ENCODE assay signal across 9 mouse cellular contexts in genomic region chr9:44485105-44485515, GRCm38 (mm10). TPM values are rescaled to one million over a fixed set of nuclear protein-coding genes. Genes with fewer than 3 reads are reported as not detected.
A peak's percentile ranks its signal among the peaks of the same experiment; 100 is the strongest.
DNase-seq lines count a peak whose midpoint lies in the region; ATAC-seq and TF ChIP-seq lines count a peak whose summit lies in the region.
"Had no signal": no experiment of that assay in that cellular context is flagged by ENCODE, and none has a peak within 500 bp of the region (broad histone marks: within the 10 kb centered on the region; RNA-seq: fewer than 3 reads in every experiment).

No protein-coding gene starts in this region.

- ATAC-seq in embryonic facial prominence, embryonic 11.5 days (replicated peaks; ENCODE audit: insufficient number of reproducible peaks, low FRiP score, low TSS enrichment, low read depth), result no peak
- ATAC-seq in hindbrain, embryonic 15.5 days (ENCODE audit: low FRiP score, low read depth), result no peak
- no peak for ATAC-seq in liver, postnatal 0 days
- no peak for ATAC-seq in CD4-positive, CD25-positive, alpha-beta regulatory T cell, adult 4 months

- no peaks in the 10 kb centered on the region for H3K36me3 ChIP-seq in embryonic facial prominence, embryonic 11.5 days (replicated peaks; ENCODE audit: control insufficient read depth, insufficient read depth, low read depth, low read length)
- no peaks in the 10 kb centered on the region for H3K36me3 ChIP-seq in hindbrain, embryonic 15.5 days
- H3K36me3 ChIP-seq in liver, postnatal 0 days (replicated peaks; ENCODE audit: insufficient read depth, low read length), result no peaks in the 10 kb centered on the region

- no peak for TF ChIP-seq EP300 in liver, postnatal 0 days (IDR thresholded peaks at IDR 0.05; ENCODE audit: low read depth)

- H3K9ac ChIP-seq in embryonic facial prominence, embryonic 11.5 days (replicated peaks; ENCODE audit: low read length), result peak overlapping the region; percentile 46
- H3K9ac ChIP-seq in hindbrain, embryonic 15.5 days, result peak overlapping the region; percentile 98
- H3K9ac ChIP-seq in liver, postnatal 0 days (replicated peaks), result peak overlapping the region; percentile 23; the same call in 1 of the 2 replicates

- H3K4me3 ChIP-seq in embryonic facial prominence, embryonic 11.5 days (ENCODE audit: low read depth, low read length), result peak overlapping the region; percentile 98
- peak overlapping the region; percentile 97 for H3K4me3 ChIP-seq in hindbrain, embryonic 15.5 days
- H3K4me3 ChIP-seq in liver, postnatal 0 days (ENCODE audit: low read depth, low read length), result peak overlapping the region; percentile 70

- H3K4me1 ChIP-seq in embryonic facial prominence, embryonic 11.5 days (ENCODE audit: control insufficient read depth, insufficient read depth, low read length), result peaks cover 42% of the 10 kb centered on the region
- H3K4me1 ChIP-seq in hindbrain, embryonic 15.5 days (replicated peaks), result peaks cover 80% of the 10 kb centered on the region
- H3K4me1 ChIP-seq in liver, postnatal 0 days (ENCODE audit: insufficient read depth), result peaks cover 50% of the 10 kb centered on the region

- WGBS in embryonic facial prominence, embryonic 11.5 days, result 27% methylated on average over 6 of the region's 6 CpGs
- 37% methylated on average over 6 of the region's 6 CpGs for WGBS in hindbrain, embryonic 15.5 days
- 52% methylated on average over 6 of the region's 6 CpGs for WGBS in liver, postnatal 0 days (ENCODE audit: insufficient replicate concordance)

- TF ChIP-seq CTCF in liver, postnatal 0 days (IDR thresholded peaks at IDR 0.05; ENCODE audit: low read depth), result no peak

- no peak overlapping the region for H3K27ac ChIP-seq in embryonic facial prominence, embryonic 11.5 days (replicated peaks; ENCODE audit: low read depth, low read length)
- H3K27ac ChIP-seq in hindbrain, embryonic 15.5 days (replicated peaks), result no peak overlapping the region
- peak overlapping the region; percentile 97 for H3K27ac ChIP-seq in liver, postnatal 0 days (ENCODE audit: low read depth)

- H3K27me3 ChIP-seq in embryonic facial prominence, embryonic 11.5 days (ENCODE audit: control insufficient read depth, insufficient read depth, low read length), result no peaks in the 10 kb centered on the region
- no peaks in the 10 kb centered on the region for H3K27me3 ChIP-seq in hindbrain, embryonic 15.5 days
- H3K27me3 ChIP-seq in liver, postnatal 0 days (ENCODE audit: insufficient read depth, low read length), result 0 out of 2 replicates have a peak, but pooled peaks cover 3% of the 10 kb centered on the region

- H3K4me2 ChIP-seq in embryonic facial prominence, embryonic 11.5 days (ENCODE audit: low read depth, low read length), result peak overlapping the region; percentile 81
- H3K4me2 ChIP-seq in hindbrain, embryonic 15.5 days, result peak overlapping the region; percentile 81
- H3K4me2 ChIP-seq in liver, postnatal 0 days (ENCODE audit: low read depth, low read length), result peak overlapping the region; percentile 92

- no peaks in the 10 kb centered on the region for H3K9me3 ChIP-seq in embryonic facial prominence, embryonic 11.5 days (replicated peaks; ENCODE audit: control insufficient read depth, low read length)
- H3K9me3 ChIP-seq in hindbrain, embryonic 15.5 days, result no peaks in the 10 kb centered on the region
- no peaks in the 10 kb centered on the region for H3K9me3 ChIP-seq in liver, postnatal 0 days (ENCODE audit: low read length)

- DNase-seq in gastrocnemius, postnatal 10 days, result peak; percentile 12
- no peak for DNase-seq in gastrocnemius, adult 8-10 months (ENCODE audit: low spot score in 2 of 2)
- DNase-seq in embryonic facial prominence, embryonic 11.5 days (ENCODE audit: low spot score), result no peak
- no peak for DNase-seq in liver, postnatal 0 days
- no peak for DNase-seq in frontal cortex, postnatal 36 days (ENCODE audit: low spot score in 2 of 2)
- DNase-seq in right cerebral cortex, postnatal 10 days (ENCODE audit: low spot score in 2 of 2), result no peak

RNA-seq across cellular contexts. Expression of gene Bcl9l, which starts 2.5 kb away (rescaled TPM):
- 10 to 100 TPM; 65.4 to 77.6 TPM for total RNA-seq in gastrocnemius, postnatal 10 days (2021)
- 10 to 100 TPM; 36.4 to 43.8 (median 41.7) TPM for total RNA-seq in gastrocnemius, adult 8-10 months (2022)
- 10.3 and 11.8 TPM in 2 replicates for polyA plus RNA-seq in embryonic facial prominence, embryonic 11.5 days (2014; fragmentation: Nextera tagmentation; extraction: Ambion mirVana)
- 10.7 and 11.9 TPM in 2 replicates for polyA plus RNA-seq in hindbrain, embryonic 15.5 days (2015; fragmentation: Nextera tagmentation; extraction: Ambion mirVana)
- polyA plus RNA-seq in liver, postnatal 0 days (2015; fragmentation: Nextera tagmentation; extraction: Ambion mirVana), result 2.0 and 2.2 TPM in 2 replicates
- polyA plus RNA-seq in CD4-positive, CD25-positive, alpha-beta regulatory T cell, adult 4 months (2017; shearing (Covaris generic)), result 10 to 100 TPM; 13.3 to 17.6 TPM

RNA-seq across cellular contexts. Expression of gene Upk2, which starts 30.3 kb away (rescaled TPM):
- total RNA-seq in gastrocnemius, postnatal 10 days (2021), result under 1 TPM; 0.38 to 0.65 TPM
- under 1 TPM in 2 of 4 experiments, not detected in 2; 0.29 to 0.54 TPM for total RNA-seq in gastrocnemius, adult 8-10 months (2022)
- 0.59 and 1.3 TPM in 2 replicates for polyA plus RNA-seq in embryonic facial prominence, embryonic 11.5 days (2014; fragmentation: Nextera tagmentation; extraction: Ambion mirVana)
- polyA plus RNA-seq in hindbrain, embryonic 15.5 days (2015; fragmentation: Nextera tagmentation; extraction: Ambion mirVana), result not detected in 2 replicates
- not detected in 2 replicates for polyA plus RNA-seq in liver, postnatal 0 days (2015; fragmentation: Nextera tagmentation; extraction: Ambion mirVana)
- polyA plus RNA-seq in CD4-positive, CD25-positive, alpha-beta regulatory T cell, adult 4 months (2017; shearing (Covaris generic)), result not detected
- total RNA-seq: megakaryocyte-erythroid progenitor cell, adult 5-6 weeks had no signal

RNA-seq across cellular contexts. Expression of gene Foxr1, which starts 44.2 kb away (rescaled TPM):
- not detected for total RNA-seq in gastrocnemius, postnatal 10 days (2021)
- total RNA-seq in gastrocnemius, adult 8-10 months (2022), result not detected
- not detected in 2 replicates for polyA plus RNA-seq in embryonic facial prominence, embryonic 11.5 days (2014; fragmentation: Nextera tagmentation; extraction: Ambion mirVana)
- not detected in 2 replicates for polyA plus RNA-seq in hindbrain, embryonic 15.5 days (2015; fragmentation: Nextera tagmentation; extraction: Ambion mirVana)
- not detected in 2 replicates for polyA plus RNA-seq in liver, postnatal 0 days (2015; fragmentation: Nextera tagmentation; extraction: Ambion mirVana)
- under 1 TPM in 1 of 2 experiments, not detected in 1; 0.43 TPM for polyA plus RNA-seq in CD4-positive, CD25-positive, alpha-beta regulatory T cell, adult 4 months (2017; shearing (Covaris generic))
- total RNA-seq: megakaryocyte-erythroid progenitor cell, adult 5-6 weeks had no signal

Comparison
In these comparisons a context has a peak if more than half of its experiments do, and no peak if none do; other contexts are left out.
1. H3K9ac ChIP-seq: peak in every context shown above with its lines; median percentile 98 in hindbrain, embryonic 15.5 days; 46 in embryonic facial prominence, embryonic 11.5 days; 23 in liver, postnatal 0 days.